ENCODE assay signal across 26 mouse cellular contexts in the genomic region with DNA sequence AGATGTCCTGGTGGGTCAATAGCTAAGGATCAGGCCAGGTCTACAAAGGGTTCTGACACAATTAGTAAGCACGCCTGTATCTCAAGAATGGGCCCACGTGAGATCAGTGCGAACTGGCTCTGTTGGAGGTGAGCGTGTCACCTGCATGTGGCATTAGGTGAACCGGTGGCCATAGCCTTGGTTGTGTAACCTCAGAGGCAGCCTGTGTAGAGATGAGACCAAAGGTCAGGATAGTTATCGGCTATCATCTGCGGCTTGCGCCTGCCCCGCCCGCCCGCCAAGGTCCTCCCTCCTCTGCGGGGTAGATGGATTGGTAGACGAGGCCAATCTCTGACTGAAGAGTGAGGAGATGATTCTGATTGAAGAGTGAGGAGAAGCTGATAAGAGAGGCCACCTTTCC. TPM values are rescaled to one million over a fixed set of nuclear protein-coding genes. Genes with fewer than 3 reads are reported as not detected.
"Had no signal": no experiment of that assay in that cellular context is flagged by ENCODE, and none has a peak within 500 bp of the region (broad histone marks: within the 10 kb centered on the region; RNA-seq: fewer than 3 reads in every experiment).

No protein-coding gene starts in this region.

- H3K36me3 ChIP-seq: lung, embryonic 15.5 days; midbrain, embryonic 10.5 days; midbrain, embryonic 13.5 days; stomach, embryonic 15.5 days had no signal

- H3K9ac ChIP-seq: lung, embryonic 15.5 days; midbrain, embryonic 13.5 days; neural tube, embryonic 13.5 days; stomach, embryonic 15.5 days had no signal

- H3K4me2 ChIP-seq: lung, embryonic 15.5 days; midbrain, embryonic 13.5 days; neural tube, embryonic 13.5 days; stomach, embryonic 15.5 days had no signal

- H3K9me3 ChIP-seq: lung, embryonic 15.5 days; megakaryocyte, embryonic 14.5 days; midbrain, embryonic 10.5 days; midbrain, embryonic 13.5 days; neural tube, embryonic 13.5 days; stomach, embryonic 15.5 days had no signal

- H3K27ac ChIP-seq: layer of hippocampus, adult 2 months; left cerebral cortex, adult 2 months; lung, embryonic 15.5 days; midbrain, embryonic 10.5 days; midbrain, embryonic 13.5 days; neural tube, embryonic 13.5 days; stomach, embryonic 15.5 days had no signal

- DNase-seq: kidney, adult 18-20 months; kidney, adult 9 months; kidney, postnatal 25 days; layer of hippocampus, adult 9-11 months; lung, adult 18-20 months; lung, postnatal 10 days; lung, postnatal 36 days; retina, postnatal 1 day; right cerebral cortex, postnatal 25 days; spleen, adult 18-20 months; thymus, adult 18-20 months; thymus, postnatal 4 days had no signal

- ATAC-seq: midbrain, embryonic 13.5 days; midbrain, embryonic 16.5 days had no signal

- H3K4me1 ChIP-seq: lung, embryonic 15.5 days; megakaryocyte, embryonic 14.5 days; midbrain, embryonic 10.5 days; midbrain, embryonic 13.5 days; stomach, embryonic 15.5 days had no signal

- H3K4me3 ChIP-seq: layer of hippocampus, adult 2 months; left cerebral cortex, adult 2 months; lung, embryonic 15.5 days; megakaryocyte, embryonic 14.5 days; midbrain, embryonic 10.5 days; midbrain, embryonic 13.5 days; myocyte; neural tube, embryonic 13.5 days; stomach, embryonic 15.5 days had no signal

RNA-seq across cellular contexts. Expression of gene Pax2, which starts 15.7 kb away (rescaled TPM):
- total RNA-seq: left cerebral cortex, postnatal 10 days; monocyte, adult 5-6 weeks; neutrophil, adult 5-6 weeks had no signal
- polyA plus RNA-seq: large intestine, adult 2 months; myocyte; stomach, embryonic 15.5 days had no signal
